Mouse (Mus musculus) intestine, embryonic 16.5 days (tissue): Measurements from ENCODE around the gene Cflar. TPM values are rescaled to one million over a fixed set of nuclear protein-coding genes. Genes with fewer than 3 reads are reported as not detected.
"Not testable (repeated sequence)": the region's sequence is repeated elsewhere in the genome, so short reads cannot be mapped to it uniquely, and the experiment has no call there.

Experiments used
- ATAC-seq: fragments of 200-750 bp; cut with Nextera tagmentation; 2 replicates; pipeline ENCODE4 v1.8.0; 2017; ENCODE audit warnings: moderate TSS enrichment, moderate library complexity
- H3K27ac ChIP-seq: fragments of 300-500 bp; sonication (generic); 2 replicates; pipeline ENCODE4 v1.5.1; 2014; ENCODE audit warnings: mild to moderate bottlenecking, low read length
- H3K27me3 ChIP-seq: fragments of 300-500 bp; sonication (generic); replicated peaks from 2 replicates; pipeline ENCODE4 v1.6.1; 2014; ENCODE audit warnings: low read length, control low read depth, mixed read lengths; ENCODE audit not compliant: control insufficient read depth, insufficient read depth
- H3K36me3 ChIP-seq: fragments of 300-500 bp; sonication (generic); 2 replicates; pipeline ENCODE4 v1.6.1; 2014; ENCODE audit warnings: low read length, control low read depth; ENCODE audit not compliant: control insufficient read depth, insufficient read depth
- H3K4me1 ChIP-seq: fragments of 300-500 bp; sonication (generic); 2 replicates; pipeline ENCODE4 v1.6.1; 2014; ENCODE audit warnings: low read length, control low read depth, mixed read lengths; ENCODE audit not compliant: control insufficient read depth, insufficient read depth
- H3K4me2 ChIP-seq: fragments of 300-500 bp; sonication (generic); 2 replicates; pipeline ENCODE4 v1.6.1; 2014; ENCODE audit warnings: low read depth, low read length, control low read depth
- H3K4me3 ChIP-seq: fragments of 300-500 bp; sonication (generic); 2 replicates; pipeline ENCODE4 v1.5.1; 2014; ENCODE audit warnings: mild to moderate bottlenecking, low read length
- H3K9ac ChIP-seq: fragments of 300-500 bp; sonication (generic); 2 replicates; pipeline ENCODE4 v1.6.1; 2014; ENCODE audit warnings: low read depth, low read length
- H3K9me3 ChIP-seq: fragments of 300-500 bp; sonication (generic); 2 replicates; pipeline ENCODE4 v1.6.1; 2016; ENCODE audit warnings: low read length, control low read depth; ENCODE audit not compliant: control insufficient read depth
- WGBS: fragments of 180-500 bp; shearing (Covaris S2); extraction: QIAGEN DNeasy Blood & Tissue Kit; methylation state at CpG from one replicate; pipeline ENCODE4 v1.1.7; 2014; 5-methylcytosine and 5-hydroxymethylcytosine counted together
- polyA plus RNA-seq: library from polyadenylated mRNA; unstranded; fragments of >200 nt; fragmentation: Nextera tagmentation; extraction: Ambion mirVana; gene quantifications from 2 replicates; pipeline ENCODE4 v1.2.1, GENCODE M21; 2015

The Cflar gene
- polyA plus RNA-seq, 1 experiment from 2014 or later, result 25.6 TPM

DNA sequence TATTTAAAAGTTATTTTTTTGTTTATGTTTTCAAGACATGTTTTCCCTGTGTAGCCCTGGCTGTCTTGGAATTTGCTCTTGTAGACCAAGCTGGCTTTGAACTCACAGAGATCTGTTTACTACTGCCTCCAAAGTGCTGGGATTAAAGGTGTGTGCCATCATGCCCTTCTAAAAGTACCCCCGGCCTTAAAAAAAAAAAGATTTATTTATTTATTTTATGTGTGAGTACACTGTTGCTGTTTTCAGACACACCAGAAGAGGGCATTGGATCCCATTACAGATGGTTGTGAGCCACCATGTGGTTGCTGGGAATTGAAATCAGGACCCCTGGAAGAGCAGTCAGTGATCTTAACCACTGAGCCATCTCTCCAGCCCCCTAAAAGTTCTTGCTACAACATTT lies 1.3 kb upstream of the Cflar start:
- H3K9me3 ChIP-seq, H3K27ac ChIP-seq, H3K36me3 ChIP-seq, H3K27me3 ChIP-seq, H3K4me3 ChIP-seq, H3K9ac ChIP-seq, H3K4me2 ChIP-seq, ATAC-seq, H3K4me1 ChIP-seq: not testable (repeated sequence)
- 77% methylated on average over 1 of the region's 1 CpGs for WGBS

DNA sequence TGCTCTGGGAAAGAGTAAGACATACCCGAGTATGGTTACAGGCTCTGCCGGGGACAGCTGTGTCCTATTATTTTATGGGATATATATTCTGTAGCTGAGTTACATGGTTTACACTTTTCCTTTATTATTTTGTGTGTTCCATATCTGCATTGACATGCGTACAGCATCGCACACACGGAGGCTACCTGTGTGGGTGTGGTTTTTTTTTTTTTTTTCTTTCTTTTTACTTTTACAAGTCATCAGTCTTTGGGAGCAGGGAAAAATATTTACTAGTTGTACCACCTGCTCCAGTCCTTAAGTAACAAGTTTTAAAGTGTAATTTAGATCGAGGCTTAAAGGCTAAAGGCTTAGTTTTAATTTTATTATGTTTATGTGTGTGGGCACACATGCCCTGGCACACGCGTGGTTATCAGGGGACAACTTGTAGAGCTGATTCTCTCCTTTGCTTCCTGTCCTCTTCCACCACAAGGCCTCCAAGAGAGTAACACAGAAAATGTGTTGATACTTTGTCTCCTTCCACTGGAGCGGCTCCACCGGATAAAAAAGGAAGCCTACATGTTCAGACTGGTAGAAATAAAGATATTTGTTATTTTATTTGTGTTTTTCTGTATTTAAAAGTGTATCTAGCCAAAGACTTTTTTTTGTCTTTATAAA lies 470 bp upstream of the Cflar start:
- Histone ChIP-seq H3K4me3 (peak overlapping the region; percentile 76), H3K27ac (peak overlapping the region; percentile 100), H3K9ac (peak overlapping the region; percentile 94), H3K4me2 (peak overlapping the region; percentile 59), H3K36me3 (no peaks in the 10 kb centered on the region), H3K27me3 (no peaks in the 10 kb centered on the region), H3K9me3 (no peaks in the 10 kb centered on the region), H3K4me1 (peaks cover 3% of the 10 kb centered on the region)
- WGBS, result 39% methylated on average over 10 of the region's 10 CpGs
- no peak for ATAC-seq

GRCm38 (mm10) chr1:58712076-58713061 lies 1.1 kb downstream of the Cflar start:
- Histone ChIP-seq H3K4me1 (peaks cover 9% of the 10 kb centered on the region), H3K27ac (peak overlapping the region; percentile 100), H3K4me3 (peak overlapping the region; percentile 76), H3K9ac (peak overlapping the region; percentile 94), H3K9me3 (no peaks in the 10 kb centered on the region), H3K27me3 (no peaks in the 10 kb centered on the region), H3K4me2 (peak overlapping the region; percentile 59), H3K36me3 (0 out of 2 replicates have a peak, but pooled peaks cover 2% of the 10 kb centered on the region)
- WGBS, result 2% methylated on average over 16 of the region's 17 CpGs
- ATAC-seq, result peak; percentile 87

GRCm38 (mm10) chr1:58713081-58713892 lies 2.0 kb downstream of the Cflar start:
- WGBS, result 4% methylated on average over 31 of the region's 31 CpGs

GRCm38 (mm10) chr1:58713893-58714231 lies 2.6 kb downstream of the Cflar start:
- H3K9me3 ChIP-seq, result no peaks in the 10 kb centered on the region

More at GRCm38 (mm10) chr1:58713081-58713892, 2.0 kb downstream of the Cflar start:
- Histone ChIP-seq H3K27ac (peak overlapping the region; percentile 98), H3K27me3 (no peaks in the 10 kb centered on the region), H3K4me1 (peaks cover 9% of the 10 kb centered on the region), H3K36me3 (peaks cover 6% of the 10 kb centered on the region; the same call in 1 of the 2 replicates), H3K4me3 (peak overlapping the region; percentile 76), H3K4me2 (peak overlapping the region; percentile 59), H3K9ac (peak overlapping the region; percentile 90), H3K9me3 (no peaks in the 10 kb centered on the region)
- peak; percentile 11; the same call in 1 of the 2 replicates for ATAC-seq

GRCm38 (mm10) chr1:58714361-58714760 lies 3.1 kb downstream of the Cflar start:
- Histone ChIP-seq H3K9ac (peak overlapping the region; percentile 90), H3K36me3 (peaks cover 6% of the 10 kb centered on the region; the same call in 1 of the 2 replicates), H3K4me3 (peak overlapping the region; percentile 76), H3K9me3 (no peaks in the 10 kb centered on the region), H3K4me1 (peaks cover 9% of the 10 kb centered on the region), H3K4me2 (peak overlapping the region; percentile 59), H3K27ac (peak overlapping the region; percentile 98), H3K27me3 (no peaks in the 10 kb centered on the region)
- WGBS, result 47% methylated on average over 1 of the region's 1 CpGs
- ATAC-seq, result no peak

More at GRCm38 (mm10) chr1:58713893-58714231, 2.6 kb downstream of the Cflar start:
- Histone ChIP-seq H3K36me3 (peaks cover 6% of the 10 kb centered on the region; the same call in 1 of the 2 replicates), H3K4me3 (peak overlapping the region; percentile 76), H3K4me1 (peaks cover 9% of the 10 kb centered on the region), H3K27ac (peak overlapping the region; percentile 98), H3K9ac (peak overlapping the region; percentile 90), H3K27me3 (no peaks in the 10 kb centered on the region), H3K4me2 (peak overlapping the region; percentile 59)
- WGBS, result 20% methylated on average over 4 of the region's 4 CpGs
- ATAC-seq, result no peak

GRCm38 (mm10) chr1:58715536-58715935 lies 4.2 kb downstream of the Cflar start:
- H3K4me2 ChIP-seq, result no peak overlapping the region
- peaks cover 9% of the 10 kb centered on the region for H3K4me1 ChIP-seq
- no peak for ATAC-seq
- H3K4me3 ChIP-seq, result no peak overlapping the region
- no peaks in the 10 kb centered on the region for H3K27me3 ChIP-seq
- no peaks in the 10 kb centered on the region for H3K9me3 ChIP-seq
- H3K27ac ChIP-seq, result no peak overlapping the region
- peaks cover 6% of the 10 kb centered on the region; the same call in 1 of the 2 replicates for H3K36me3 ChIP-seq
- no peak overlapping the region for H3K9ac ChIP-seq

DNA sequence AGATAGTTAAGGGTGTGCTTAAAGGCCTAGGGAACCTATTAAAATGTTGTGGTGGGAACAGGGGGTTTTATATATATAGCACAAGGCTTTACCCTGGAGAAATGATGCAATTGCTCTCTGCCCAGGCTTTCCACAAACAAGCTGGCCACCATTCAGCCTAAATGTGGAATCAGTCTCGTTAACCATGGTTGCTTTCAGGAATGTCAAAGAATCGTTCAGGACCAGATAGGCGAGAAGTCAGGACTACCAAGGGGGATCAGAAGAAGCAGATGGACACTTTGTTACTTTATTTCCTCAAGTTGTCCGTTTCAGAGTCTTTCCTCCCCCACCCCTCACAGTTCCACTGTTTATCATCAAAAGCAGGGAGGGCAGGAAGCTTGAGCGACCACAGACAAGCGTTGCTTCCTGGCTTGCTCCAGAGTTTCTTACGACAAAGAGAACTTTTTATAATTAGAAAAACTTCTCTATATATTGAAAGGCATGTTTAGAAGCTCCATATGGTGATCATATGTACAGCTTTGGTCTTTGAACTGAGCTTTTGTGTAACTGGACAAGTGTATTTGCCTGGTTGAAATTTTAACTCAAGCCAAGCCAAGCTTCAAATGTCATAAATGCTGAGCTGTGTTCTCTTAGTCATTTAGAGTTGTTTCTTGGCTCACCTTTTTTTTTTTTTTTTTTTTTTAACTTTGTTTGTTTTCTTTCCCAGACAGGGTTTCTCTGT lies 5.0 kb downstream of the Cflar start:
- H3K4me3 ChIP-seq, result no peak overlapping the region
- peaks cover 6% of the 10 kb centered on the region; the same call in 1 of the 2 replicates for H3K36me3 ChIP-seq
- H3K9ac ChIP-seq, result no peak overlapping the region
- no peak overlapping the region for H3K27ac ChIP-seq
- no peak for ATAC-seq
- H3K9me3 ChIP-seq, result no peaks in the 10 kb centered on the region
- H3K4me2 ChIP-seq, result 0 out of 2 replicates have a peak overlapping the region, but pooled peaks have one; percentile 25
- peaks cover 9% of the 10 kb centered on the region for H3K4me1 ChIP-seq
- H3K27me3 ChIP-seq, result no peaks in the 10 kb centered on the region
- 50% methylated on average over 7 of the region's 7 CpGs for WGBS
